Mouse (Mus musculus) liver, adult 2 months (tissue): ENCODE measurements at regions not wholly inside any gene's neighbourhood (a gene's known extent, or its start where the extent isn't known, plus 50 kb on each side); places are given as distances from the start of the nearest gene placed in this dataset.

Experiments used
- CTCF ChIP-seq: fragments of 200-500 bp; IDR thresholded peaks from 2 replicates; pipeline ENCODE4 v1.5.1; 2011; ENCODE audit warnings: low read depth, low read length, control low read depth
- POLR2A ChIP-seq: fragments of 200-500 bp; IDR thresholded peaks from 2 replicates; pipeline ENCODE4 v1.6.1; 2011; ENCODE audit warnings: low read length, control low read depth; ENCODE audit not compliant: insufficient read depth; ENCODE audit errors: extremely low read depth

DNA sequence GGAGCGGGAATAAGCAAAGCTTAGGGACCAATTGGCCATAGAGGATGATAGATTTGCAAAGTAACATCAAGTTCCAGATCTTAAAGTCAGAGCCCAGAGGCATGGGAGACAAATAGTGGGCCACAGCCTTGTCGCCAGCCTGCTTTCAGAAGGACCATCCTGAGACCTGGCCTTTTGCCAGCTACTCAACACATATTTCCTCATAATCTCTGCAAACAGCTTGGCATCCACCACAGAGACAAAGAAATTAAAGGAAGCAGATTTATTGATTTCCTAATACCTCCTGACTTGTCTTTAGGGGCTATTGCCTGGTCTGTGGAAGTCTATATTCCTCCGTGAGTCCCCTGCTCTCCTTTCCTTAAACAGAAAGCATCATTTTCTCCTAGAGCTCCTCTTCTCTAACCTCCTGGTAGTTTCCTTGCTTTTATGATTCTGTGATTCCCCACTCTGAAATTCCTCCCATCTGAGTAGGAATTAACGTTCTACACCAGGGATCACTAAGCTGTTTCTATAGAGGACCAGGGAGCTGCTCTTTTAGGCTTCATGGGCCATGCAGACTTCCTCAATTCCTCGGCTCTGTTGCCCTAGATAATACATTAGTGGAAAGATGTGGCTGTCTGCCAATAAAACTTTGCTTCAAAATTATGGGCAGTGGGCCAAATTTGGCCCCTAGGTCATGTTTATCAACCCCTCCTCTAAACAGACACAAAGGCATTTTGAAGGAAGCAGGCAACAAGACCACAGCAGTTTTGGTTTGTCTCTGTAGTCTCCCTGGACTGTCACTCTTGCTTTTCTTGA, 114.2 kb downstream of the Utp18 start:
- TF ChIP-seq CTCF: no peak
- TF ChIP-seq POLR2A: no peak
